Mouse (Mus musculus): ENCODE results near the gene Prickle2. TPM values are rescaled to one million over a fixed set of nuclear protein-coding genes. Genes with fewer than 3 reads are reported as not detected.

Gene Prickle2
- polyA plus RNA-seq, 1 experiment from 2014 or later: 0.35 TPM

DNA sequence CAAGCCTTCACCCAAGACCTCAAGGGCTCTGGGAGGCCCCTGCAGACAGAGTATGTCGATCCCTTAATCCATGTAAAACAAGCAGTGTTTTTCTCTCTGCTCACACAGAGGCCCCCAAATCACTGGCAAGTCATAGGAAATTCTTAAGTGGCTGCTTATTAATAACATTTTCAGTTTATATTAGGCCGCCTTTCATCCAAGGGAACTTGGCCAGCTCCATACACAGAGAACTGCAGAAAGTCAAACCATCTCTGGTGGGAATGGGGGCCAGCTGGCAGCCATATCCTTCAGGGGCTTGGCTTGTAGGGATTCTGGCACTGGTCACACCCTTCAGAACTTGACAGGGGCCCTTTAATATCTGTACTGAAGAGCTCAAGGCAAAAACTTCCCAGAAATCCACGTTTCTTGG lies 237.6 kb downstream of the Prickle2 start:
- H3K4me3 ChIP-seq (ENCODE audit: low read depth, low read length): no peak overlapping the region
- H3K9ac ChIP-seq (ENCODE audit: low read depth, low read length): no peak overlapping the region
- no peaks in the 10 kb centered on the region for H3K36me3 ChIP-seq (ENCODE audit: control insufficient read depth, insufficient read depth)
- H3K4me1 ChIP-seq (ENCODE audit: control insufficient read depth, low read depth, low read length): no peaks in the 10 kb centered on the region
- 42% methylated on average over 3 of the region's 3 CpGs for WGBS (ENCODE audit: insufficient replicate concordance)
- H3K4me2 ChIP-seq (ENCODE audit: low read depth, low read length): no peak overlapping the region
- no peaks in the 10 kb centered on the region for H3K27me3 ChIP-seq (ENCODE audit: control insufficient read depth, insufficient read depth, low read depth, low read length)
- no peak overlapping the region for H3K27ac ChIP-seq (ENCODE audit: low read length)
- no peaks in the 10 kb centered on the region for H3K9me3 ChIP-seq (replicated peaks; ENCODE audit: control insufficient read depth, low read length)
- ATAC-seq (ENCODE audit: low read depth): no peak

DNA sequence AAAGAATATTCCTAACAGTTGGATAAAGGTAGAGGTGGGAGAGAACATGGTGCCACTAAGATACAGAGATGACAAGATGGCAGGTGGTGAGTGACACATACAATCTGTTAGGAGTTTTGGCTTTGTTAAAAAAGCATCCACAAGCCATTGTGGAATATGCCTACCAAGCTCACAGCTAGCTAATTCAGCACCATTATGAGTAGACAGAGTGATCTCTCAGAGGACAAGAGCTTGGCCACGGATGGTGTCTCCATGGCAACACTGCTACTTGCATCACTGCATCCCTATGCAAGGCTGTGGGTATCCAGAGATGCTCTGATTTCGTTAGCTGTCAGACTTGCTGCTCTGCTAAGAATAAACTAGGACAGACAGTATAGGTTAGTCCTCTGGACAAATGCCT lies 238.6 kb downstream of the Prickle2 start:
- ATAC-seq (ENCODE audit: low read depth): no peak
- Histone ChIP-seq H3K27me3 (ENCODE audit: control insufficient read depth, insufficient read depth, low read depth, low read length) (no peaks in the 10 kb centered on the region), H3K9ac (ENCODE audit: low read depth, low read length) (no peak overlapping the region), H3K4me3 (ENCODE audit: low read depth, low read length) (no peak overlapping the region), H3K27ac (ENCODE audit: low read length) (no peak overlapping the region), H3K4me2 (ENCODE audit: low read depth, low read length) (no peak overlapping the region), H3K9me3 (replicated peaks; ENCODE audit: control insufficient read depth, low read length) (no peaks in the 10 kb centered on the region), H3K4me1 (ENCODE audit: control insufficient read depth, low read depth, low read length) (no peaks in the 10 kb centered on the region), H3K36me3 (ENCODE audit: control insufficient read depth, insufficient read depth) (no peaks in the 10 kb centered on the region)
- 50% methylated on average over 2 of the region's 2 CpGs for WGBS (ENCODE audit: insufficient replicate concordance)

DNA sequence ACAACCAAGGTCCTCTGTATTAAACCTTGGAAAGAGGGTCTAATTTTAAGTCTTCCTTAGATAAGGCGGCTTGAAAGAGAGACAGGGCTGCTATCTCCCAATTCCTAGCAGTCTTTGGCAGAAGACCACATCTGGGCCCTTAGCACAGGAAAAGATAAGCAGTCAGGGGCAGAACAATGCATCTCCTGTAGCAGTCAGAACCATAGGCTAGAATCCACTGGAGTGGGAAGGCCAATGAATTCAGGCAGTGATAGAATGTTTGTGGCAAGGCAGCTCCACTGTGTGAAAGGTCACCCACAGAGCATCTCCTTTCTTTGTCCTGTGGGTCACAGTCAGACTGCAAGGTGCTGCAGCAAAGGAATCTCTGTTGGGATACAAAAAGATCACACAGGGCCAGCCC lies 240.3 kb downstream of the Prickle2 start:
- H3K4me3 ChIP-seq (ENCODE audit: low read depth, low read length): no peak overlapping the region
- no peaks in the 10 kb centered on the region for H3K9me3 ChIP-seq (replicated peaks; ENCODE audit: control insufficient read depth, low read length)
- H3K27me3 ChIP-seq (ENCODE audit: control insufficient read depth, insufficient read depth, low read depth, low read length): no peaks in the 10 kb centered on the region
- no peak for ATAC-seq (ENCODE audit: low read depth)
- H3K27ac ChIP-seq (ENCODE audit: low read length): no peak overlapping the region
- H3K36me3 ChIP-seq (ENCODE audit: control insufficient read depth, insufficient read depth): no peaks in the 10 kb centered on the region
- no peak overlapping the region for H3K9ac ChIP-seq (ENCODE audit: low read depth, low read length)
- WGBS (ENCODE audit: insufficient replicate concordance): 11% methylated on average over 1 of the region's 1 CpGs
- no peak overlapping the region for H3K4me2 ChIP-seq (ENCODE audit: low read depth, low read length)
- H3K4me1 ChIP-seq (ENCODE audit: control insufficient read depth, low read depth, low read length): no peaks in the 10 kb centered on the region

DNA sequence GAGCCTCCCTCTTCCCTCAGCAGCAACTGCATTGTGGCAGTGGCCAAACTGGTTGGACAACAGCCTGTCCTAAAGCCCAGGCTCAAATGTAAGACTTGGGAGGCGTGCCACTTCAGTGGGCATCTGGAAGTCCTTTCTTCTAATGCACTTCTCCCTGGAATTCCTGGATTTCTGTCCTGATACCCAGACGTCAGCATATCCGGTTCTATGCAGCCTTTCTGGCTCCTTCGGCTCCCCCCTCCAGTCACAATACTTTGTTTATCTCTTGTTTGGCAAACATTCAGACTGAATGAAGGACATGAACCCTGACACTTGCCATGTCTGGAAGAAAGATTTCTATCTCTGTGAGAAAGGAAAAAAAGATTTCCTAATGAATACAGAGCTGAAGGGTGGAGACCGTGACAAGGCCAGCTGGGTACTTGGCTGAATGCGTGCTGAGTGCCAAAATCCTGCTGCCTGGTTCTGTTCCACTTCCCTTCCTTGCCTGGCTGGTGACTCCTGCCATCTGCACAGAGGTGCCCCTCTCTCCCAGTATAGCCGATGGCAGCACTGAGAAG lies 241.1 kb downstream of the Prickle2 start:
- Histone ChIP-seq H3K27ac (ENCODE audit: low read length) (no peak overlapping the region), H3K9me3 (replicated peaks; ENCODE audit: control insufficient read depth, low read length) (no peaks in the 10 kb centered on the region), H3K4me2 (ENCODE audit: low read depth, low read length) (no peak overlapping the region), H3K36me3 (ENCODE audit: control insufficient read depth, insufficient read depth) (no peaks in the 10 kb centered on the region), H3K4me3 (ENCODE audit: low read depth, low read length) (no peak overlapping the region), H3K4me1 (ENCODE audit: control insufficient read depth, low read depth, low read length) (no peaks in the 10 kb centered on the region), H3K9ac (ENCODE audit: low read depth, low read length) (no peak overlapping the region), H3K27me3 (ENCODE audit: control insufficient read depth, insufficient read depth, low read depth, low read length) (no peaks in the 10 kb centered on the region)
- ATAC-seq (ENCODE audit: low read depth): no peak
- WGBS (ENCODE audit: insufficient replicate concordance): 55% methylated on average over 7 of the region's 7 CpGs

DNA sequence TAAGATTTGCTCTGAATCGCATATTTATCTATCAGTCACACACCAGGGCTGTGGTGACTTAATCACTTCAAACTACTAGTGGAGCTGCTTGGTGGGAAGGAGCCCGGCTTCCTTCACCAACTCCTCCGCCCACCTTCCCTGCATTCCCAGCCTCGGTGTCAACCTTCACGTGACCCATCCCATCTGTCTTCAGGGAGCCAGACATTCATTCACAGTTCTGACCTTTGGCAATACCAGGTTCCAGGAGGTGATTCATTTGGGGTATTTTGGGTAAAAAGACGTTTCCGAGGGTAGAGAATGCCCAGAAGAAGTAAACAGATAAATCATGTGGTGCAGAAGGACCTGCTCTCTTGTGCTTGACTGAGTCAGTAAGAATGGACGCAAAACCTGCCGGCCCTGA lies 242.2 kb downstream of the Prickle2 start:
- Histone ChIP-seq H3K9ac (ENCODE audit: low read depth, low read length) (no peak overlapping the region), H3K27ac (ENCODE audit: low read length) (no peak overlapping the region), H3K36me3 (ENCODE audit: control insufficient read depth, insufficient read depth) (no peaks in the 10 kb centered on the region), H3K4me3 (ENCODE audit: low read depth, low read length) (no peak overlapping the region), H3K9me3 (replicated peaks; ENCODE audit: control insufficient read depth, low read length) (no peaks in the 10 kb centered on the region), H3K4me2 (ENCODE audit: low read depth, low read length) (no peak overlapping the region), H3K27me3 (ENCODE audit: control insufficient read depth, insufficient read depth, low read depth, low read length) (no peaks in the 10 kb centered on the region), H3K4me1 (ENCODE audit: control insufficient read depth, low read depth, low read length) (no peaks in the 10 kb centered on the region)
- WGBS (ENCODE audit: insufficient replicate concordance): 28% methylated on average over 9 of the region's 9 CpGs
- no peak for ATAC-seq (ENCODE audit: low read depth)

DNA sequence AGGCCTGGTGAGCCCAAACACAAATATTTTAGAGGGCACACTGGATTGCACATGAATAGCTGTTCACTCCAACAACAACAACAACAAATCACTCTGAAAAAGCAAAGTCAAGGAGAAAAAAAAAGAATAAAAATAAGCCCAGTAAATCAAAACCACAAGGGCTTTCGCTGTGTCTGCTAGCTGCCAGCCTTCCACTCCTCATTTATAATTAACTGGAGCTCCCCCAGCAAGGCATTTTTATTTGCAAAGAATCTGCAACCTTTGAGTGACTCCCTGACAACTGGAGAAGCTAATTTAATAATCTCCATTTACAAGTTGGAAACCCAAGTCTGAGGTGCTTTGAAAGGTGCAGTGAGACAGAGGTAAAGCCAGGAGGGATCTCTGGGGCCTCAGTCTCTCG lies 245.2 kb downstream of the Prickle2 start:
- no peak for ATAC-seq (ENCODE audit: low read depth)
- Histone ChIP-seq H3K27ac (ENCODE audit: low read length) (no peak overlapping the region), H3K27me3 (ENCODE audit: control insufficient read depth, insufficient read depth, low read depth, low read length) (no peaks in the 10 kb centered on the region), H3K4me2 (ENCODE audit: low read depth, low read length) (no peak overlapping the region), H3K9ac (ENCODE audit: low read depth, low read length) (no peak overlapping the region), H3K4me3 (ENCODE audit: low read depth, low read length) (no peak overlapping the region), H3K36me3 (ENCODE audit: control insufficient read depth, insufficient read depth) (no peaks in the 10 kb centered on the region), H3K9me3 (replicated peaks; ENCODE audit: control insufficient read depth, low read length) (no peaks in the 10 kb centered on the region), H3K4me1 (ENCODE audit: control insufficient read depth, low read depth, low read length) (no peaks in the 10 kb centered on the region)
- 52% methylated on average over 2 of the region's 2 CpGs for WGBS (ENCODE audit: insufficient replicate concordance)

DNA sequence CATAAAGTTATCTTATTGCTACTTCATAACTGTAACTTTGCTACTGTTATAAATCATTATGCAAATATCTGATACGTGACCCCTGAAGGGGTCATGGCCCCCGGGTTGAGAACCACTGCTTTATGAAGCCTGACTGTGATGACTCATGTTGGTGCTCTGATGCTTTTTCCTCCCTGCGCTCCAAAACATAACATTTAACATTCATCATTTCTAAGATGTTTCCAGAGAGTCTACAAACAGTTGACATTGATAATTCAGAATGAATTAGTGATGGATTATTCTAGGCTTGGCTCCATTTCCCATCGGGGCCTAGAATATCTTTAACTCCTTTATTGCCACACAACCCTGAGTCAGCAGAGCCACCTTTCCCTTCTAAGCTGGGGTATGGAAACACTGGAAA lies 247.9 kb downstream of the Prickle2 start:
- no peak for ATAC-seq (ENCODE audit: low read depth)
- no peaks in the 10 kb centered on the region for H3K9me3 ChIP-seq (replicated peaks; ENCODE audit: control insufficient read depth, low read length)
- WGBS (ENCODE audit: insufficient replicate concordance): 63% methylated on average over 4 of the region's 4 CpGs
- H3K27me3 ChIP-seq (ENCODE audit: control insufficient read depth, insufficient read depth, low read depth, low read length): no peaks in the 10 kb centered on the region
- no peaks in the 10 kb centered on the region for H3K4me1 ChIP-seq (ENCODE audit: control insufficient read depth, low read depth, low read length)
- H3K4me2 ChIP-seq (ENCODE audit: low read depth, low read length): no peak overlapping the region
- H3K27ac ChIP-seq (ENCODE audit: low read length): no peak overlapping the region
- no peak overlapping the region for H3K9ac ChIP-seq (ENCODE audit: low read depth, low read length)
- H3K36me3 ChIP-seq (ENCODE audit: control insufficient read depth, insufficient read depth): no peaks in the 10 kb centered on the region
- no peak overlapping the region for H3K4me3 ChIP-seq (ENCODE audit: low read depth, low read length)

DNA sequence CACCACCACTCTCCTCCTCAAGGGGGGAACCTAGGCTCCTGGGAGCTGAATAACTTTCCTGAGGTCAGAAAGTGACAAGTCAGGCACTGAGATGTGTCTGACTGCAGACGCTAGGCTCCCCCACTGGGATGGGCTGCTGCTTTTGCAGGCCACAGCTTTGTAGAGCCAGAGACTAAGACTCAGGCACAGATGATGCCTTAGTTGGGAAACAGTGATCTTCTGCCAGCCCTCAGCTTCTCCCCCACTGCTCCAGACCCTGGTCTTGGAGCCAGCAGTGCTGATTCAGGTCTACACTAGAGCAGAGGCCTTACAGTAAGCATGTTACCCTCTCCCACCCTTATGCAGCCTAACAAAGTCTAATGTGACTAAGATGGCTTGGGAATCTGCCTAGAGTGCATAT lies 254.5 kb downstream of the Prickle2 start:
- H3K27ac ChIP-seq (ENCODE audit: low read length): no peak overlapping the region
- H3K27me3 ChIP-seq (ENCODE audit: control insufficient read depth, insufficient read depth, low read depth, low read length): no peaks in the 10 kb centered on the region
- no peaks in the 10 kb centered on the region for H3K36me3 ChIP-seq (ENCODE audit: control insufficient read depth, insufficient read depth)
- ATAC-seq (ENCODE audit: low read depth): no peak
- no peaks in the 10 kb centered on the region for H3K4me1 ChIP-seq (ENCODE audit: control insufficient read depth, low read depth, low read length)
- no peak overlapping the region for H3K9ac ChIP-seq (ENCODE audit: low read depth, low read length)
- no peaks in the 10 kb centered on the region for H3K9me3 ChIP-seq (replicated peaks; ENCODE audit: control insufficient read depth, low read length)
- 61% methylated on average over 1 of the region's 1 CpGs for WGBS (ENCODE audit: insufficient replicate concordance)
- H3K4me3 ChIP-seq (ENCODE audit: low read depth, low read length): no peak overlapping the region
- no peak overlapping the region for H3K4me2 ChIP-seq (ENCODE audit: low read depth, low read length)

DNA sequence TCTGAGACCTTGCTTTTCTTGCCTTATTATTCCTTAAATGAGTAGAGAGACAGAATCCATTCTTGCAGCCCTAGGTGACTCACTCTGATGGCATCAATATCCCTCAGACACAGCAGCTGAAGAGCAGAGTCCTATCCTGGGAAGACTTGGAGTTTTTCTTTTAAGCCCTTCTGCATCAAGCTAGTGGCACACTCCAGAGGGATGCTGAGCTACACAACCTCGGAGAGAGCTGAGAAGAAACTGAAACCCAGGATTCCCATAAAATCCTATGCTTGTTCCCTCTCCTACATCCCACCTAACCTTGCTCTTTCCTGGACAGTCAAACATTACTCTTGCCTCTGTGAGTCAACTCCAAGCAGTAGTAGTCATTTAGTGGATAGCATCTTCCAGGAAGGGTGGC lies 256.0 kb downstream of the Prickle2 start:
- Histone ChIP-seq H3K9me3 (replicated peaks; ENCODE audit: control insufficient read depth, low read length) (no peaks in the 10 kb centered on the region), H3K36me3 (ENCODE audit: control insufficient read depth, insufficient read depth) (no peaks in the 10 kb centered on the region), H3K27ac (ENCODE audit: low read length) (no peak overlapping the region), H3K27me3 (ENCODE audit: control insufficient read depth, insufficient read depth, low read depth, low read length) (no peaks in the 10 kb centered on the region), H3K4me2 (ENCODE audit: low read depth, low read length) (no peak overlapping the region), H3K9ac (ENCODE audit: low read depth, low read length) (no peak overlapping the region), H3K4me3 (ENCODE audit: low read depth, low read length) (no peak overlapping the region), H3K4me1 (ENCODE audit: control insufficient read depth, low read depth, low read length) (no peaks in the 10 kb centered on the region)
- no peak for ATAC-seq (ENCODE audit: low read depth)
- WGBS (ENCODE audit: insufficient replicate concordance): 50% methylated on average over 1 of the region's 1 CpGs

Data from liver, embryonic 16.5 days (tissue).